Mouse (Mus musculus): ENCODE measurements around the gene Gpn1.
A peak's percentile ranks its signal among the peaks of the same experiment; 100 is the strongest.

- no peak for TF ChIP-seq CTCF (IDR thresholded peaks at IDR 0.05; ENCODE audit: extremely low read depth, insufficient read length, insufficient replicate concordance, low read depth, low read length)
- 0 out of 2 replicates have a peak, but pooled peaks have one; percentile 16 for TF ChIP-seq POLR2A (IDR thresholded peaks at IDR 0.05; ENCODE audit: low read depth, low read length)
Measured at GRCm38 (mm10) chr5:31494513-31495297, at the start of gene Gpn1.

Data from small intestine, adult 2 months (tissue).